ENCODE assay signal across 9 mouse cellular contexts in genomic region chr8:12385686-12386488, GRCm38 (mm10). TPM values are rescaled to one million over a fixed set of nuclear protein-coding genes. Genes with fewer than 3 reads are reported as not detected.
DNase-seq lines count a peak whose midpoint lies in the region; ATAC-seq and TF ChIP-seq lines count a peak whose summit lies in the region.
"Had no signal": no experiment of that assay in that cellular context is flagged by ENCODE, and none has a peak within 500 bp of the region (broad histone marks: within the 10 kb centered on the region; RNA-seq: fewer than 3 reads in every experiment).

No protein-coding gene starts in this region.

- H3K27me3 ChIP-seq in heart, postnatal 0 days (ENCODE audit: control insufficient read depth, insufficient read depth, low read length), result peaks cover 100% of the 10 kb centered on the region
- H3K27me3 ChIP-seq in midbrain, embryonic 11.5 days (ENCODE audit: control insufficient read depth, insufficient read depth, low read length), result peaks cover 91% of the 10 kb centered on the region

- ATAC-seq in heart, postnatal 0 days (ENCODE audit: insufficient read depth, low read depth), result no peak
- peak; percentile 20; the same call in 1 of the 2 replicates for ATAC-seq in midbrain, embryonic 11.5 days (ENCODE audit: low FRiP score)
- no peak for ATAC-seq in granulocyte monocyte progenitor cell, adult 5-6 weeks (replicated peaks; ENCODE audit: poor library complexity, severe bottlenecking)
- ATAC-seq in cerebellum, adult (ENCODE audit: insufficient number of reproducible peaks, low FRiP score, low TSS enrichment), result no peak

- no peak overlapping the region for H3K9ac ChIP-seq in heart, postnatal 0 days (replicated peaks; ENCODE audit: low read depth, low read length)
- peak overlapping the region; percentile 61 for H3K9ac ChIP-seq in midbrain, embryonic 11.5 days (ENCODE audit: low read length)

- DNase-seq in cerebellum, postnatal 25 days, result peak; percentile 10 to 19
- DNase-seq in cerebellum, adult 9-10 months, result no peak
- peak; percentile 33 for DNase-seq in R1 (ENCODE audit: low read depth, low spot score)
- DNase-seq in heart, postnatal 0 days (ENCODE audit: low spot score), result no peak
- DNase-seq in midbrain, embryonic 11.5 days (ENCODE audit: low spot score, missing footprints), result peak; percentile 97
- no peak for DNase-seq in layer of hippocampus, adult 18-20 months (ENCODE audit: low spot score in 2 of 2)

- H3K9me3 ChIP-seq in heart, postnatal 0 days (replicated peaks; ENCODE audit: control insufficient read depth, low read length), result no peaks in the 10 kb centered on the region
- H3K9me3 ChIP-seq in midbrain, embryonic 11.5 days (ENCODE audit: control insufficient read depth, low read length), result no peaks in the 10 kb centered on the region

- H3K4me2 ChIP-seq in heart, postnatal 0 days (ENCODE audit: low read depth, low read length), result peak overlapping the region; percentile 55
- peak overlapping the region; percentile 89 for H3K4me2 ChIP-seq in midbrain, embryonic 11.5 days

- H3K4me3 ChIP-seq in heart, postnatal 0 days (ENCODE audit: low read depth, low read length), result peak overlapping the region; percentile 42
- H3K4me3 ChIP-seq in midbrain, embryonic 11.5 days (ENCODE audit: low read depth, low read length), result peak overlapping the region; percentile 43

- no peaks in the 10 kb centered on the region for H3K36me3 ChIP-seq in heart, postnatal 0 days (replicated peaks; ENCODE audit: control insufficient read depth, insufficient read depth, low read length)
- no peaks in the 10 kb centered on the region for H3K36me3 ChIP-seq in midbrain, embryonic 11.5 days (ENCODE audit: control insufficient read depth, insufficient read depth, low read length)

- H3K27ac ChIP-seq in heart, postnatal 0 days (ENCODE audit: low read depth), result no peak overlapping the region
- H3K27ac ChIP-seq in midbrain, embryonic 11.5 days (ENCODE audit: low read depth, low read length), result no peak overlapping the region

- no peak for TF ChIP-seq CTCF in heart, postnatal 0 days (IDR thresholded peaks at IDR 0.05; ENCODE audit: low read depth)

- no peak for TF ChIP-seq EP300 in heart, postnatal 0 days (IDR thresholded peaks at IDR 0.05; ENCODE audit: low read depth)

- WGBS in heart, postnatal 0 days, result 1% methylated on average over 74 of the region's 74 CpGs
- under 1% methylated on average over 74 of the region's 74 CpGs for WGBS in midbrain, embryonic 11.5 days

- no peaks in the 10 kb centered on the region; the same call in 1 of the 2 replicates for H3K4me1 ChIP-seq in heart, postnatal 0 days (ENCODE audit: control insufficient read depth, insufficient read depth)
- peaks cover 35% of the 10 kb centered on the region for H3K4me1 ChIP-seq in midbrain, embryonic 11.5 days (ENCODE audit: control insufficient read depth, insufficient read depth, low read length)

RNA-seq across cellular contexts. Expression of gene Sox1, which starts 9.2 kb away (rescaled TPM):
- not detected in 2 replicates for total RNA-seq in heart, postnatal 0 days (2014; rRNA removed; ENCODE audit: low replicate concordance)
- polyA plus RNA-seq in heart, postnatal 0 days (2015; fragmentation: Nextera tagmentation; extraction: Ambion mirVana), result not detected in 2 replicates
- polyA plus RNA-seq in midbrain, embryonic 11.5 days (2014; fragmentation: Nextera tagmentation; extraction: Ambion mirVana), result 8.2 and 8.7 TPM in 2 replicates
- not detected in 2 replicates for total RNA-seq in granulocyte monocyte progenitor cell, adult 5-6 weeks (2014; fragmentation: Nextera tagmentation)
- total RNA-seq in granulocyte monocyte progenitor cell, adult 5-6 weeks (2017), result not detected in 2 replicates
- 10 to 100 TPM in 1 of 2 experiments, 1 to 10 TPM in 1; 9.6 to 11.3 TPM for total RNA-seq in layer of hippocampus, adult 18-20 months (2021)
- polyA plus RNA-seq: large intestine, adult 2 months had no signal

Comparison
In these comparisons a context has a peak if more than half of its experiments do, and no peak if none do; other contexts are left out.
1. DNase-seq: peak in cerebellum, postnatal 25 days (2 of 2), R1 (single experiment) and midbrain, embryonic 11.5 days (single experiment); none in cerebellum, adult 9-10 months (single experiment), heart, postnatal 0 days (single experiment) and layer of hippocampus, adult 18-20 months (0 of 2).
2. RNA of gene Sox1, which starts 9.2 kb away (total RNA-seq): 9.6 to 11.3 TPM in layer of hippocampus, adult 18-20 months; not detected in heart, postnatal 0 days and not detected in granulocyte monocyte progenitor cell, adult 5-6 weeks; every median in the first group is over 10 times any median in the second.